Mouse (Mus musculus) fibroblast of lung, adult 2 months (primary cell): ENCODE results near the gene Abl2.

Experiments used
- DNase-seq: peaks from one replicate; pipeline ENCODE4 v3.0.0-alpha.2; 2011; ENCODE audit warnings: low read depth

The Abl2 gene

DNA sequence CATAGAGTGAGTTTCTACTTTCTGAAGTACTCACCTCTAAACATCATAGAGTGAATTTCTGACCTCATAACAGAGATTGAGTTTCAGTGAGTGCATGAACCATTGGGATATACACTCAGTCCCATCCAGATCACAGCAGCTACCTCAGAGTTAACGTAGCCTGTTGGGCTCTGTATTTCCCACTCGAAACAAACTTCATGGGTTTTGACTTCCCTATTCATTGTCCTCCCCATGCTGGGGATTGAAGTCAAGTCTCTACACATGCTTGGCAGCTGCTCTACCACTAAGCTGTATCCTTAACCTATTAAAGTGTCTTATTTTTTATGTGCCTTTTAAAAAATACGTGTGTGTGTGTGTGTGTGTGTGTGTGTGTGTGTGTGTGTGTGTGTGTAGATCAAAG is 26.9 kb downstream of the Abl2 start:
- DNase-seq = no peak

DNA sequence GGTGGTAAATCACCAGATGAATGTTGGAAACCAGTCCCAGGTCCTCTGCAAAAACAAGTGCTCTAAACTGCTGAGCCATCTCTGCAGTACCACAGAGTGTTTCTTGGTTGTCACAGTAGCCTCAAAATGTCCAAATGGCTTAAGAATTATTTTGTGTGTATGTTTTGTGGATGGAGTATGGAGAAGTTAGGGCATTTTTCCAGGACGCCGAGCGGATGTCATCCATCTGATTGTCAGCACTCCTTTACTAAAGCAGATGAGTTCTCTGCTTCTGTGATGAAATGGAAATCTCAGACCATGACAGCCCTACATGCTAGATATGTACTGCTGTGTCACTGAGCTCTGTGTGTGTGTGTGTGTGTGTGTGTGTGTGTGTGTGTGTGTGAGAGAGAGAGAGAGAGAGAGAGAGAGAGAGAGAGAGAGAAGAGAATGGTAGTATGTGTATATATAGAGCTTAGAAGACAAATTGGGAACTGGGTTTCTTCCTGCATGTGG is 31.3 kb downstream of the Abl2 start:
- DNase-seq = no peak

DNA sequence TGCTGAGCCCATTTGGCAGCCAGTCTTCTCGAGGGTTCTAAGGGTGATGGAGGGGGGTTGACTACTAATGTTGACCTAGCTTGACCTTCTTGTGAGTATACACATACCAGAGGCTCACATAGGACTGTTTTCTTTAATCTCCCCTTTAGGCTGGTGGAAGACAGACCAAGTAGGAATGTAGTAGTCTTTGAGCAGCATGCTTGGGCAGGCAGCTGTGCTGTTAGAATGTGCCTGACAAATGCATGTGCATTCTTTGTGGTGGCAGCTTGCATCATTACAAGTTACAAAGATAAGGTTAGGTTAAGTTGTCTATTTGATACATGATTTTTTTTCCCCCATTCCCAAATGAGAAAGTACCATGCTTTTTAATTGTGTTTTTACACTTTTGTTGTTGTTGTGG is 31.8 kb downstream of the Abl2 start:
- DNase-seq = no peak

DNA sequence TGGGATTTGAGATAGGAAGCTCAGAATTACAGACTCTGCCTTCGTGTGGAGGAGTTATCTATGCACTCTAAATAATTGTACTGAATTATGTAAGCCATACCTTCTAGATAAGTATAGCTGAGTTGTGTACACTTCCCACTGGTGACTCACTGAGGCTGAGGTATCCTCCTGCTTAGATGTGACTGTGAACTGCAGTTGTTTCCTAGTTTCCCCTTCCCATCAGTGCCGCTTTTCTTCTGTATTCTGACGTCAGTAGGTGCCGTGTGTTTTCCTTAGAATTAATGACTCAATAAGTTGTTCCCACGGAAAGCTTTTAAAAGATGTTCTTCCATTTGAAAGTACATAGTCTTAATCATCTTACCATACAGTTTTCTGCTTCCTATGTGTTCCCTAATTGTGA is 34.7 kb downstream of the Abl2 start:
- DNase-seq = no peak

DNA sequence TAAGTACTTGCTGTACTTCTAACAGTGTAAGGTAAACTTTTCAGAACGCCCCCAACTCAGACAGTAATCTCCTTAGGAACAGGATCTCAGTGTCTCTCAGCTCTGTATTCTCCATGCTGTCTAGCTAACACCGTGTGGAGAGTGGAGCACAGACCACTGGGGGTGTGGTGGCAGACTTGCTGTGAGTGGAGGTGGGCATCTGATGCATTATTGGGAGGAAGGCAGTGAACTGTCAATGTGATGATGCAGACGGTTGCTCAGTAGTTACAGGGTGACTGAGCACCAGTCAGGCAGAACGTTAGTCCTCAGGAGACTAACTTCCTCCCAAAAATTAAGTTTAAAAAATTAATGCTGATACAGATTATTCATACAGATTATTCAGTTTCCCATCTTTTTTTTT is 38.5 kb downstream of the Abl2 start:
- no peak for DNase-seq

DNA sequence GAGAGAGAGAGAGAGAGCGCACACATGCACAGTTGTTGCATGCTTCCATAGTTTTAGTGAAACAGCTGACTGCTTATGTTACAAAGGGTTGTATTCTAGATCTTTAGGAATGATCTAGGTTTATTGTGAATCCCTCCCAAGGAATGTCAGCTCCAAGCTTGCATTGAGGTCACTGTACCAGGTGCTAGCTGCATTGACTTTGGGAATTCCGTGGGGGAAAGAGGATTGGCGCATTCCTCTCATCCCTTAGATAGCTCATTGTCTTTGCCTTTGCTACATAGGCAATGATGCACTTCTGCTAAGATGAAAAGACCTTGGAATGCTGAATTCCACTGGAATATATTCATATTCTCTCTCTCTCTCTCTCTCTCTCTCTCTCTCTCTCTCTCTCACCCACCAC is 44.0 kb downstream of the Abl2 start:
- no peak for DNase-seq

DNA sequence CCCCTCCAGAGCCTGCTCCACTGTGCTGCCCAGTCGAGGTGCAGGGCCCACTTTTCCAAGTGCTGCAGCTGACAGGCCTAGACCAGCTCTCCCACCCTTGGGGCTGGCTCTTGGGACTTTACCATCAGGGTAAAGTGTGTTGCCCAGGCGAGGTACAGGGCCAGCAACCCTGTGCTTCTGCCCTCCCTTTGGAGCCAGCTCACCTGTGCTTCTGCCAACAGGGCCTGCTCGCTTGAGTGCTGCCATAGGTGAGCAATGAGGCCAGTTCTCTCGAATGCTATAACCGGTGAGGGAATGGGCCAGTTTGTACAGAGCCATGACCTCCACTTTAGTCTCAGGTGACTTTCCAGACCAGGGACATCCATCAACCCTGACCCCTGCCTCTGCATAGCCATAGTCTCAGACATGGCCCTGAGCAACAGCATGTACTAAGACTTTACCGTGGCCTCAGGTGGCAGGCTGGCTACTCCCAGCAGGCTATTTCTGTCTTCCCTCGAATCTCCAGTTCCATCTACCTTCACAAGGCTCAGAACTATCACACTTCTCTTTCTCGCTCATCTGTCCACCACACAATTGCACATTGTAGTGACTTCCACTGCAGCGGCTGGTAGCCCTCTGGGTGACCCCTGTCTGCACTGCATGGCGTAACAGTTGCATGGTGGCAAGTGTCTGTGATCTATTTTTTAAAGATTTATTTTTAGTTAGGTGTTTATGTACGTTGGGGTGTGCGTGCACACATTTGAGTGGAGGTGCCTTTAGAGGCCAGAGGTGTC is 46.7 kb downstream of the Abl2 start:
- no peak for DNase-seq

DNA sequence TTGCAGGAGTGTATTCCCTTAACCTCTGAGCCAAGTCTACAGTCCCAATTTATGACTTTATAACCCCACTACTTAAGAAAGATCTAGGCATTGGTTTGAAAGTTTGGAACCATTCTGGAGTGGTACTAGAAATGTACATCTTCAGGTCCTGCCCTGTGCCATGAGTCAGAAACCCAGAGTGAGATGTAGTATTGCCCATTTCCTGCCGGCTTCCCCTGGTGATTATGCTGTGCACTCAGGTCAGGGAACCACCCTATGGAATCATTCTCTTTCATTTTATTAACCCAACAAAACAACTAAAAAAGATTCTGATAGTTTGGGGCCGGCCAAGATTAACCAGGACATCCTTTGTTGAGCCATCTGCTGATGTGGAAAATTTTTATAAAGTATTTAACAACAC is 47.4 kb downstream of the Abl2 start:
- DNase-seq = no peak

DNA sequence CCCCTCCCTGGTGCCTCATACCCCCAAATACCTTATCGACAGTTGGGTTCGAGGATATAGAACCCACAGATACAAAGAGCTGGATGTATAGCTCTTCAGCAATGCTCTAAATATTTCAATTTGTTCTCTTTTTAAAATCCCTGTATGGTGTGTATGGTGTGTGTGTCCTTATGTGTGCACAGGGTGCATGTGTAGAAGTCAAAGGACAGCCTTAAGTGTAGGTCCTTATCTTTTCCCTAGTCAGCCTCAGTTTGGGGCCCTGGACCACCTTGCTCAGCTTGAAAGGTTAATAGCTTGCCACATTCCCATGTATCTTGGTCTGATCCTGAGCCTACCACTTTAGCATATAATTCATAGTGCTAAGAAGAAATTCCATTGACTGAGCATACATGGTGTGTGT is 49.9 kb downstream of the Abl2 start:
- no peak for DNase-seq

DNA sequence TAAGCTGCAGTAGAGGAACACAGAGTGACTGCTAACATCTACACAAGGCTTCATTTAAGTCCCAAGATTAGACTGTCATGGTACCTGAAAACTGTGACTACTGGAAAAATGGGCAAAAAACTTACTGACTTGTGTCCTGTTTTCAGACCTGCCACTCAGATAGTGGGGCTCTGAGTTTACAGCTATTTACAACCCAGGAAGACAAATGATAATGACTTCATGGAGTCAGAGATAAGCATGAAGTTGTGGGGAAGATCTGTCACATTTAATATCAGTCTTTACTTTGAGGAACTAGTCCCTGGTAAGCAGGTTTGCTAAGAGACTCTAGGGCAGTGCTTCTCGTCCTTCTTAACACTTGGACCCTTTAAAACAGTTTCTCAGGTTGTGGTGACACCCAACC is 51.7 kb downstream of the Abl2 start:
- DNase-seq = no peak

DNA sequence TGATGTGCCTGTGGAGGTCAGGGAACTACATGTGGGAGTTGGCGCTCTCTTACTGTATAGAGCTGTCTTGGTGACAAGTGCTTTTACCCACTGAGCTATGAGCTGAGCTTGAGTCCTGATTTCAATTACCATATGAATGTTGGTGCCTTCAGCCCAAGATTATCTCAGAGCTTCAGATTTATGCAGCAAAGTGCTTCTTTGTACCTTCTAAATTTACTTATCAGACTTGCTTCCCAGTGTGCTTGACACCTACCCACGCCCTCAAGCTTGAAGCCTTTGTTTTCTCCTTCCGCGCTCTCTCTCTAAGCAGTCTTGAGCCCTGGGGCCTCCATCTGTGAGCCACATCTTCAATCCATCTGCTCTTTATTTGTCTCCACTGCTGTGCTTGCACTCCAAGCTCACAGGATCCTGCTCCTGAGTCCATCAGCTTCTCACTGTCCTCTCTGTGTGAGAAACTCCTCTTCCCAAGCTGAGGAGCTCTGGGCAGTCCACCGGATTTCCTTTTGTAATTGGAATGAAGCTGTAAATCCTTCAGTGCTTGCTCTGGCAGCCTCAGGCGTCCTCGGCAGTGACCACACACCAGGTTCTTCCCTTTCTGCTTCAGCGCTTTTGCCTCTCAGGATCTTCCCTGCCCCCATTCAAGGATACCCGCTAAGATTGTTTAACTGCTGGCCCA is 55.4 kb downstream of the Abl2 start:
- DNase-seq = no peak

DNA sequence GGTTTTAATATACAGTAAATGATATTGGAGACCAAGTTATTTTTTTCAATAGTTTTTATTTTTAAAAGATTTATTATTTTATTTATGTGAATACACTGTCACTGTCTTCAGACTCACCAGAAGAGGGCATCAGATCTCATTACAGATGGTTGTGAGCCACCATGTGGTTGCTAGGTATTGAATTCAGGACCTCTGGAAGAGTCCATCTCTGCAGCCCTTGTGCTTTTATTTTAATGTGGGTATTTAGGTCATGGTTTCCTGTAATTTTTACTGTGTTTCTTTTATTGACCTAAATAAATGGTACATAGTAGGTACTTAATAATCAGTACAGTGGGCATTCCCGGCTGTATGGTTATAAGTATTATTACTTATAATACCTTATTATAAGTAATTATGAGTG is 56.1 kb downstream of the Abl2 start:
- no peak for DNase-seq

DNA sequence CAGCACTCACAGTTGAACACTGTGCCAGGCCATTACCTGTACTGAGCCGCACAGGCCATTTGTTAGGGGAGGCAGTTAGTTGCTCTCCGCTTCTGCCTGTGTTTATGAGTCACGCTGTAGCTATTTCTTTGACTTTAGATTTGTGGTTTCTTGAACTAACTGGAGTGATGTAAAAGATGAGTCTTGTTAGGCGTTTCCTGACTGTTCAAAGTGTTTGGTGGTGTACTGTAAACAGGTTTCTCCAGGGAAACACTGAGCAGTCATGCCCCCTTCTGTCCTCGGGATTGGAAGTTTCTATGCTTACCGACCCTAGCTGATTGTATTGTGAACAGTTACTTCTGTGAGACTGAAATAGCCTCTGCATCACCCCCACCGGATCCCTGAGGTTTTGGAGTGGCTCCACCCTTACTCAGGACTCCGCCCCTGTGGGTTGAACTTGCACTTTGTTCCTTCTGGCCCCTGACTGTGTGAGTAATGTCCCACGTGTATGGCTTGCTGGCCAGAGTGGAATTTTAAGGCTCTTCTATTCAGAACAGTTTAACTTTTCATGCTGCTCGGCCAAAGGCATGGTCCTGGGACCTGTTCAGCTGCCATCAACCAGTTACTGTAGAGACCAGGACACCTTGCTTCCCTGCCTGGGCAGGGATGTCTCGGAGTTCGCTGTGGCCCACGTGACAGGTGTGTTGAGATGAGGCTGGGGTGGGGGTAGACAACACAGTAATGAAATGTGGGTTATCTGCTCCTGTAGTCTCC is 57.0 kb downstream of the Abl2 start:
- DNase-seq = peak; percentile 97

DNA sequence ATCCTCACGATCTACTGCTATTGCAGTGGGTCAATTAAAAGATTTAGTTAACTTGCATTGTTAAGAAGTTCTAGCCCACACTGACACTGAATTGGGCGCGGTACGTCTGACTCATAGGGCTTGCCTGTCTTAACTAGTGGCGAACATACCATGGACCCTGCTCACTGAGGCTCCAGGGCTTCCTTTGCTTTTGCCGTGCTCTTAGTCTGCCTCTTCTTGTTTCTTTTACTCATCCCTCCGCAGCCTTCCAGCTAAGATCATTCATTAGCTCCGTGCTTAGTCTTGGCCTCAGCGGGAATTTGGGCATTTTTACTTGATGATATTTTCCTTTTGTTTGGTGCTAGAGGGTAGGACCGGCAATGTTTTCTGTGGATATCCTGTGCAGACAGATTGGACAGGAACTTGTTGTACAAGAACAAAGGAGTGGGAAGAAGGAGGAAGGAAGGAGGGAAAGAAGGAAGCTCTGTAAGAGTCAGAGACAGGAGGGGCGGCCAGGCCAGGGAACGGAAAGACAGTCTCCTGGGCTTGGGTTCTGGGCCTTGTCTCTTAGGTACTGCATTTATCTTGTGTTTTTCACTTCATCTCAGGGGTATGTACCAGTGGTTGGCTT is 58.5 kb downstream of the Abl2 start:
- DNase-seq = no peak

DNA sequence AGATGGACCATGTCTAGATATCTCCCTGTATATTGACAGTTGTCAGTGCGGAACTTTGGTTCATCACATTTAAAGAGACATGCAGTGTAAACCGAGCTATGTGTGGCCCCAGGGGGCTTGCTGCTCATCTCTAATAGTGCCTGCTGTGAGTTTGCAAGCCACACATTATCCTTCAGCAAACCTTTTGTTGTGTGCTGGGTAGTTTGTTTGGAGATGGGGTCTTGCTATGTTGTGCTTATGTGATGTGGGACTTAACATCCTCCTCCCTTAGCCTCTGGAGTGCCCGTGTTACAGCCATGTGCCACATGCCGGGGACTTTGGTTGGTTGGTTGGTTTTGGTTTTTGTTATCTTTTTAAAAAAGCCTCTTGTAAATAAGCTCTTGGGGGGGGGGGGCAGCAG is 59.2 kb downstream of the Abl2 start:
- no peak for DNase-seq

DNA sequence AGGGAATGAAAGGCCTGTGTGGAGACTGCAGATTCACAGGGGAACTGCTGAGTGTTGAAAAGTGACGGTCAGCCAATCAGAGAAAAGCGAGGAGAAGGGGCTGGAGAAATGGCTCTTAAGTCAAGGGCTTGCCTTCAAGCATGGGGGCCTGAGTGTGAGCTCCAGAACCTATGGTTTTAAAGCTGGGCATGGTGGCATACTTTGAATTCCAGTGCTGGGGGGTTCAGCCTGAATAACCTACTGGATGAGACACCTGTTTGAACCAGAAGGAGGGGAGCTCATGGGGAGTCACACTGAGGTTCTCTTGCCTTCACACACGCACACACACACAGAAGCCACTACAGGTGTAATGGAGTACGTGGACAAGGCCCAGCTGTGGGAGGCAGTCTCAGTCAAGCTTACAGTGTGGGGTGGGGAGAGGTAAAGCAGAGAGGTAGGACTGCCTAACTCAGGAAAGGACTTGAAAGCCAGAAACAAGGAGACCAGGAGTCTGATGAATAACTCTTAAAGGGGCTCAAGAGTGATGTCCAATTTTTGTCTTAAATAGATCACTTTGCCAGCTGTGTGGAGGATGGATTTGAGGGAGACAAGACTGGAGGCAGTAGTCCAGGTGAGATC is 61.8 kb downstream of the Abl2 start:
- no peak for DNase-seq

DNA sequence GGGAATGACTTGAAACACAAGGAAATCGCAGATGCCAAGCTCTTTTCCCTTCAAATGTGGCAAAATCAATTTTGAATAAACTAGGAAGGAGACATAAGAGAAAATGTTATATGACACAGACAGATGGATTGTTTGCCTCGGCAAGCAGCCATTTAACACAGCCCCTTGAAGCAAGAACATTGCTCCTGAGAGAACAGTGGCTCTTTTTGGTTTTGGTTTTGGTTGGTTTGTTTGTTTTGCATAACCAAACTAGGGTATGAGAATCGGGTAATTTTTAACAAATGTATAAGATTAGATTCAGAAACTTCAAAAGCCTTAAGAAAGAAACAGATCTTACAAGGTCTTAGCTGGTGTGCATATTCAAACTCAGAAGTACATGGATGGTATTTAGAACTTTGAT is 62.4 kb downstream of the Abl2 start:
- no peak for DNase-seq

DNA sequence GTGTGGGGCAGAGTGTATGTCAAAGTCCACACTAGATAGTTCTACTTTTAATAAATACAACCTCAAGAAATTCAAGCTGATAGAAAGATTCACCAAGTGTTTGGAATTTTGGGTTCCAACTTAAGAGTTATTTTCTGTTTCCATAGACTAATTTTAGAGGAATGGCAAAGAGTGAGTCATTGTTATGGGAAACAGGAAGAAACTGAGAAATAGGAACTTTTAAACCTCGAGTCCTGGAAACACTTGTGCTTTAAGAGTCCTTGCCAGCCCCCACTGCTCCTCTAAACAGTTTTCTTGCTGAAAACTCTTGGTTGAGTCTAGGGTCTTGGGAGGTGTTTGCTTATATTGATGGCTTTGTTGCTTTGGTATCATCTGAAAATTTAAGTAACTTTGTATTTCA is 65.6 kb downstream of the Abl2 start:
- no peak for DNase-seq

DNA sequence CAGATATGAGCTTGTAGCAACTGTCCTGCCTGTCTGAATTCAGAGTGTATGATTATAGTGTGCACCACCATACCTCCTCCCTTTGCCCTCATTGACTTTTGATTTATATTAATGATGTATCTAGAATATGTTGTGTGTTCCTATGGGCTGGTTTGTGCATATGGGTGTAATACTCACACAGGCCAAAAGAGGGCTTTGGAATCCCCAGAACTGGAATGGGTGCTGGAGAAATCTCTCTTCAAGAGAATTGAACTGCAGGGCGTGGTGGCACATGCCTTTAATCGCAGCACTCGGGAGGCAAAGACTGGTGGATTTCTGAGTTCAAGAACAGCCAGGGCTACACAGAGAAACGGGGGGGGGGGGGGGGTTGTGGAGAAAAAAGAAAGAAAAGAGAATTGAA is 68.1 kb downstream of the Abl2 start:
- no peak for DNase-seq

DNA sequence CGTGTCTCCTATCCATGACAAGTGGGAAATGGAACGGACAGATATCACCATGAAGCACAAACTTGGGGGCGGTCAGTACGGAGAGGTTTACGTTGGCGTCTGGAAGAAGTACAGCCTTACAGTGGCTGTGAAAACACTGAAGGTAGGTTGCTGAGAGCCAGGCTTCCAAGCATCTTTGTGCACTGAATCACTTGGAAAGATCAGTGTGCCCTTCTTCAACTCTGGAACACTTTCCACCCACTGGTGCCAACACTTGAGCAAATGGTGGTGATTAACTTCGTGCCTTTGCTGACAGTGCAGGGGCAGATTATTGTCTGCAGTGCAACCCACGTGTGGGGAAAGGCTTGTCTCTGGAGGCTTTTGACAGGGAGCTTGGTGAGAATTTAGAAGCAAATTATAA is 71.4 kb downstream of the Abl2 start:
- peak; percentile 68 for DNase-seq

DNA sequence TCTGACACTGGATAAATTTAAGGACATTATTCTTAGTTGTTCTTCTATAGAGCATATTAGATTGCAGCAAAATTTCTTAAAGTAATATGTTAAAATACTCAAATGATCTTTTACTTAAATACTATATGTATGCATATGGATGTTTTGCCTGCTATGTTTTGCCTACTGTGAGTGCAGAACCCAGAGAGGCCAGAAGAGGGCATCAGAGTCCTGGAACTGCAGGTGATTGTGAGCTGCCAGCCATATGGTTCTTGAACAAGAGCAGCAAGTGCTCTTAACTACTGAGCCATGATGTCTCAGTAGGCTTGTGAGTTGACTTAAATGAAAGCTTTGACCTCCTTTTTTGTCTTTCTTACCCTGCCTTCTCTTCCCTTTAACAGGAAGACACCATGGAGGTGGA is 72.4 kb downstream of the Abl2 start:
- DNase-seq = no peak

DNA sequence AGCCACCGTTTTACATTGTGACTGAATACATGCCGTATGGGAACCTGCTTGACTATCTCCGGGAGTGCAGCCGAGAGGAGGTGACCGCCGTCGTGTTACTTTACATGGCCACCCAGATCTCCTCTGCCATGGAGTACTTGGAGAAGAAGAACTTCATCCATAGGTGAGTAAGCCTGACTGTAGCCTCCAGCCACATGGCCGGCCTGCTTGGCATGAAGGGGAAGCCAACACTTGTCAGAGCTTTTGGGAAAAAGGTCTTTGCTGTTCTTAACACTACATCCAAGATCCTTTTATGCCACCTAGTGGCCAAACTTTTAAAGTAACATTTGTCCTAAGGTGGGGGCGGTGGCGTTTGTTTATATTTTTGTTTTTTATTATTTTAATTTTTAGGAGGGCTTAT is 74.5 kb downstream of the Abl2 start:
- DNase-seq = no peak
